Mouse (Mus musculus) heart, embryonic 14.5 days (tissue): ENCODE data around the gene Fggy. TPM values are rescaled to one million over a fixed set of nuclear protein-coding genes. Genes with fewer than 3 reads are reported as not detected.

ENCODE experiments used
- ATAC-seq: fragments of 200-750 bp; cut with Nextera tagmentation; 2 replicates; pipeline ENCODE4 v1.8.0; 2017; ENCODE audit warnings: low read depth, moderate TSS enrichment; ENCODE audit not compliant: insufficient number of reproducible peaks, insufficient read depth, low FRiP score
- H3K27ac ChIP-seq, 2 experiments: fragments of 200-500 bp in 1 of 2; fragments of 300-500 bp in 1 of 2; sonication (generic) in 1 of 2; replicated peaks in 1 of 2; 2 replicates each; pipeline ENCODE4 v1.5.1; 2012 to 2014; ENCODE audit warnings: low read depth in 2 of 2, low read length in 2 of 2, control low read depth in 1 of 2, mild to moderate bottlenecking in 1 of 2, mixed read lengths in 1 of 2; ENCODE audit not compliant: control insufficient read depth in 1 of 2, insufficient read depth in 1 of 2
- H3K27me3 ChIP-seq: fragments of 300-500 bp; sonication (generic); 2 replicates; pipeline ENCODE4 v1.6.1; 2014; ENCODE audit warnings: mild to moderate bottlenecking, low read length, control low read depth; ENCODE audit not compliant: control insufficient read depth, insufficient read depth
- H3K36me3 ChIP-seq: fragments of 300-500 bp; sonication (generic); 2 replicates; pipeline ENCODE4 v1.6.1; 2014; ENCODE audit warnings: mild to moderate bottlenecking, control low read depth, low read length, mixed read lengths; ENCODE audit not compliant: control insufficient read depth, insufficient read depth
- H3K4me1 ChIP-seq, 2 experiments: fragments of 200-500 bp in 1 of 2; fragments of 300-500 bp in 1 of 2; sonication (generic) in 1 of 2; 2 replicates each; pipeline ENCODE4 v1.6.1; 2012 to 2014; ENCODE audit warnings: low read length in 2 of 2, control low read depth in 1 of 2, mixed read lengths in 1 of 2; ENCODE audit not compliant: control insufficient read depth in 2 of 2, insufficient read depth in 2 of 2
- H3K4me2 ChIP-seq: fragments of 300-500 bp; sonication (generic); 2 replicates; pipeline ENCODE4 v1.6.1; 2014; ENCODE audit warnings: mild to moderate bottlenecking, low read length
- H3K4me3 ChIP-seq, 2 experiments: fragments of 200-500 bp in 1 of 2; fragments of 300-500 bp in 1 of 2; sonication (generic) in 1 of 2; 2 replicates each; pipeline ENCODE4 v1.5.1; 2012 to 2014; ENCODE audit warnings: low read length in 2 of 2, mild to moderate bottlenecking in 2 of 2, control low read depth in 1 of 2, low read depth in 1 of 2, moderate library complexity in 1 of 2; ENCODE audit not compliant: control insufficient read depth in 1 of 2, insufficient read depth in 1 of 2
- H3K9ac ChIP-seq: fragments of 300-500 bp; sonication (generic); 2 replicates; pipeline ENCODE4 v1.6.1; 2014; ENCODE audit warnings: mild to moderate bottlenecking, low read length
- H3K9me3 ChIP-seq: fragments of 300-500 bp; sonication (generic); 2 replicates; pipeline ENCODE4 v1.6.1; 2016; ENCODE audit warnings: low read length, control low read depth; ENCODE audit not compliant: control insufficient read depth
- WGBS: fragments of 180-500 bp; shearing (Covaris S2); extraction: QIAGEN DNeasy Blood & Tissue Kit; methylation state at CpG from one replicate; pipeline ENCODE4 v1.1.7; 2014; 5-methylcytosine and 5-hydroxymethylcytosine counted together
- polyA plus RNA-seq: library from polyadenylated mRNA; unstranded; fragments of >200 nt; fragmentation: Nextera tagmentation; extraction: Ambion mirVana; gene quantifications from 2 replicates; pipeline ENCODE4 v1.2.1, GENCODE M21; 2014

Gene Fggy
- polyA plus RNA-seq, 1 experiment from 2014 or later: 4.4 TPM

- 52% methylated on average over 4 of the region's 4 CpGs for WGBS
- Histone ChIP-seq H3K4me3 (no peak overlapping the region), H3K4me1 (peaks cover 12 to 24% of the 10 kb centered on the region in 2 experiments), H3K27me3 (no peaks in the 10 kb centered on the region), H3K9me3 (no peaks in the 10 kb centered on the region), H3K36me3 (no peaks in the 10 kb centered on the region), H3K9ac (no peak overlapping the region), H3K27ac (peak overlapping the region in 1 of 2 experiments; percentile 7; a peak in 2 of 4 replicates), H3K4me2 (no peak overlapping the region)
- no peak for ATAC-seq
Observed at GRCm38 (mm10) chr4:95899926-95900712, 342.8 kb downstream of the Fggy start.

GRCm38 (mm10) chr4:95900815-95901214 is 343.5 kb downstream of the Fggy start:
- H3K4me2 ChIP-seq: no peak overlapping the region
- no peaks in the 10 kb centered on the region for H3K9me3 ChIP-seq
- ATAC-seq: no peak
- no peak overlapping the region for H3K9ac ChIP-seq
- no peaks in the 10 kb centered on the region for H3K27me3 ChIP-seq
- peak overlapping the region in 1 of 2 experiments; percentile 7; a peak in 2 of 4 replicates for H3K27ac ChIP-seq
- H3K4me1 ChIP-seq: peaks cover 12 to 22% of the 10 kb centered on the region in 2 experiments
- 55% methylated on average over 1 of the region's 1 CpGs for WGBS
- no peak overlapping the region for H3K4me3 ChIP-seq
- H3K36me3 ChIP-seq: no peaks in the 10 kb centered on the region

- Histone ChIP-seq H3K27me3 (no peaks in the 10 kb centered on the region), H3K27ac (no peak overlapping the region), H3K9ac (no peak overlapping the region), H3K36me3 (no peaks in the 10 kb centered on the region), H3K4me1 (no peaks in the 10 kb centered on the region), H3K9me3 (no peaks in the 10 kb centered on the region), H3K4me2 (no peak overlapping the region), H3K4me3 (no peak overlapping the region)
- no peak for ATAC-seq
Observed at GRCm38 (mm10) chr4:95906141-95906540, 348.8 kb downstream of the Fggy start.

- Histone ChIP-seq H3K27me3 (no peaks in the 10 kb centered on the region), H3K4me2 (no peak overlapping the region), H3K4me3 (no peak overlapping the region), H3K27ac (no peak overlapping the region), H3K4me1 (no peaks in the 10 kb centered on the region), H3K36me3 (no peaks in the 10 kb centered on the region), H3K9me3 (no peaks in the 10 kb centered on the region), H3K9ac (no peak overlapping the region)
- WGBS: 76% methylated on average over 2 of the region's 2 CpGs
- no peak for ATAC-seq
Observed at GRCm38 (mm10) chr4:95909689-95910654, 352.7 kb downstream of the Fggy start.

GRCm38 (mm10) chr4:95913026-95913425 is 355.7 kb downstream of the Fggy start:
- H3K9ac ChIP-seq: no peak overlapping the region
- H3K27ac ChIP-seq: no peak overlapping the region
- 74% methylated on average over 1 of the region's 1 CpGs for WGBS
- H3K27me3 ChIP-seq: no peaks in the 10 kb centered on the region
- ATAC-seq: no peak
- H3K9me3 ChIP-seq: no peaks in the 10 kb centered on the region
- H3K4me3 ChIP-seq: no peak overlapping the region
- H3K4me1 ChIP-seq: peaks cover 0 to 3% of the 10 kb centered on the region in 2 experiments; a peak in 3 of 4 replicates
- no peak overlapping the region for H3K4me2 ChIP-seq
- H3K36me3 ChIP-seq: no peaks in the 10 kb centered on the region

GRCm38 (mm10) chr4:95915628-95916579 is 358.6 kb downstream of the Fggy start:
- H3K27me3 ChIP-seq: no peaks in the 10 kb centered on the region
- WGBS: 55% methylated on average over 8 of the region's 8 CpGs

GRCm38 (mm10) chr4:95917703-95918102 is 360.4 kb downstream of the Fggy start:
- WGBS: 76% methylated on average over 6 of the region's 6 CpGs
- Histone ChIP-seq H3K4me1 (peaks cover 0 to 3% of the 10 kb centered on the region in 2 experiments; a peak in 3 of 4 replicates), H3K4me2 (no peak overlapping the region), H3K27ac (no peak overlapping the region), H3K9ac (no peak overlapping the region), H3K4me3 (no peak overlapping the region), H3K36me3 (no peaks in the 10 kb centered on the region), H3K27me3 (no peaks in the 10 kb centered on the region), H3K9me3 (no peaks in the 10 kb centered on the region)
- no peak for ATAC-seq

More at GRCm38 (mm10) chr4:95915628-95916579, 358.6 kb downstream of the Fggy start:
- Histone ChIP-seq H3K9ac (no peak overlapping the region), H3K4me2 (no peak overlapping the region), H3K4me3 (no peak overlapping the region), H3K36me3 (no peaks in the 10 kb centered on the region), H3K4me1 (peaks cover 0 to 3% of the 10 kb centered on the region in 2 experiments; a peak in 3 of 4 replicates), H3K9me3 (no peaks in the 10 kb centered on the region), H3K27ac (no peak overlapping the region; a peak in 1 of 4 replicates)
- no peak for ATAC-seq
